Mouse (Mus musculus) hindbrain, embryonic 14.5 days (tissue): ENCODE measurements around the gene Acad12. TPM values are rescaled to one million over a fixed set of nuclear protein-coding genes. Genes with fewer than 3 reads are reported as not detected.

Experiments used
- ATAC-seq: fragments of 200-750 bp; cut with Nextera tagmentation; 2 replicates; pipeline ENCODE4 v1.8.0; 2017; ENCODE audit warnings: moderate number of reproducible peaks, mild to moderate bottlenecking, moderate TSS enrichment, moderate library complexity; ENCODE audit not compliant: low FRiP score
- DNase-seq: peaks from one replicate; pipeline ENCODE4 v3.0.0-alpha.2; 2015; ENCODE audit warnings: low spot score
- H3K27ac ChIP-seq: fragments of 300-500 bp; sonication (generic); 2 replicates; pipeline ENCODE4 v1.5.1; 2014; ENCODE audit warnings: mild to moderate bottlenecking, moderate library complexity
- H3K27me3 ChIP-seq: fragments of 300-500 bp; sonication (generic); 2 replicates; pipeline ENCODE4 v1.6.1; 2014; ENCODE audit warnings: mild to moderate bottlenecking, low read length, mixed read lengths; ENCODE audit not compliant: control insufficient read depth, insufficient read depth
- H3K36me3 ChIP-seq: fragments of 300-500 bp; sonication (generic); replicated peaks from 2 replicates; pipeline ENCODE4 v1.6.1; 2014; ENCODE audit not compliant: control insufficient read depth, insufficient read depth
- H3K4me1 ChIP-seq: fragments of 300-500 bp; sonication (generic); replicated peaks from 2 replicates; pipeline ENCODE4 v1.6.1; 2014; ENCODE audit warnings: antibody characterized with exemption, low read length, mixed read lengths; ENCODE audit not compliant: control insufficient read depth, insufficient read depth
- H3K4me2 ChIP-seq: fragments of 300-500 bp; sonication (generic); replicated peaks from 2 replicates; pipeline ENCODE4 v1.6.1; 2014; ENCODE audit warnings: mild to moderate bottlenecking, moderate library complexity
- H3K4me3 ChIP-seq: fragments of 300-500 bp; sonication (generic); replicated peaks from 2 replicates; pipeline ENCODE4 v1.5.1; 2014; ENCODE audit warnings: mild to moderate bottlenecking, low read length
- H3K9ac ChIP-seq: fragments of 300-500 bp; sonication (generic); 2 replicates; pipeline ENCODE4 v1.6.1; 2014
- H3K9me3 ChIP-seq: fragments of 300-500 bp; sonication (generic); 2 replicates; pipeline ENCODE4 v1.6.1; 2016; ENCODE audit warnings: low read length; ENCODE audit not compliant: control insufficient read depth
- WGBS: fragments of 180-500 bp; shearing (Covaris S2); extraction: QIAGEN DNeasy Blood & Tissue Kit; methylation state at CpG from one replicate; pipeline ENCODE4 v1.1.7; 2014; 5-methylcytosine and 5-hydroxymethylcytosine counted together
- polyA plus RNA-seq: library from polyadenylated mRNA; unstranded; fragments of >200 nt; fragmentation: Nextera tagmentation; extraction: Ambion mirVana; gene quantifications from 2 replicates; pipeline ENCODE4 v1.2.1, GENCODE M21; 2014

The Acad12 gene
- polyA plus RNA-seq, 1 experiment from 2014 or later, result 1.5 TPM

DNA sequence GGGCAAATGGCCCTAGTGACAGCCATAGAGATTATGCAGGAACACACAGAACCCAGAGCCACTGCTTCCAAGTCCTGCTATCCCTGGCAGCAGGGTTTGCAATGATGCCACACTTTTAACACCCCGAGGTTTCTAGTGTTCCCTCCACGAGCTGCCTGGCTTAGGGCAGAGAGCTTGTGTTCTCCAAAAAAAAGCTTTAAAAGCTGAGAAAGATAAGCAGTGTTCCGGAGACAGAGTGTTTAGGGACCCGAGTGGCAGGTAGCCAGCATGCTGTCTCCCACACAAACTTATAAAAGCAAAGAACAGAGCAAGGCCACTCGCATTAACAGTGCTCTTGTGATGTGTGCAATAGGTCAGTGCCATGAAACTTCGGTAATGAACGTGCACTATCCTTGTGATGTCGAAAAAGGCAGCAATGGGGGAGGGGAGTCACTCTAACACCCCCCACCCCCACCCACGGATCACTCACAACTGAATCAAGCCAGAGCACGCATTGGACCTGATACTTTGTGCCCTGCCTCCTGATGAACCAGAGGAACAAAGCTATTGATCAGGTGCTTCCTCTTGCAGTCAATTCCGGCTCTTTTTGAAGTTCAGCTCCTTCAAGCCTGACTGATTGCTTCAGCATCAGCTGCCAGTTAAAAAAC, 27.2 kb downstream of the Acad12 start:
- H3K27ac ChIP-seq, result no peak overlapping the region
- no peak for ATAC-seq
- WGBS, result 75% methylated on average over 11 of the region's 11 CpGs
- no peak overlapping the region for H3K9ac ChIP-seq
- H3K27me3 ChIP-seq, result no peaks in the 10 kb centered on the region
- peaks cover 14% of the 10 kb centered on the region for H3K4me1 ChIP-seq
- no peak overlapping the region for H3K4me2 ChIP-seq
- no peak for DNase-seq
- H3K36me3 ChIP-seq, result no peaks in the 10 kb centered on the region
- no peaks in the 10 kb centered on the region for H3K9me3 ChIP-seq
- no peak overlapping the region for H3K4me3 ChIP-seq

DNA sequence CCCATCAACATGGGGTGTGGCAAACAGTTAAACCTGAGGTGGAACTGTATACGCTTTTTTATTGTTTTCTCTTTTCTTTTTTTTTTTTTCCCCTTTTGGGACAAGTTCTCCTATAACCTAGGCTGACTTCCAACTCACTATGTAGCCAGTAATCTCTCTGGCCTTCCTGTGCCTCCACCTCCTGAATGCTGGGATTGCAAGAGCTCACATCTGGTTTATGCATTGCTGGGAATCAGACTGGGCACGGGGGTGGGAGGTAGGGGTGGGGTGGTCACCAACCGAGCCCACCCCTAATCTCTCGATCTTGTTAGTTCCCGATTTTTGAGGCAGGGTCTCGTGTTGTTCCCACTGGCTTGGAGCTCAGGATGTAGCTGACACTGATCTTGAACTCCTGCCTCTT, 28.8 kb downstream of the Acad12 start:
- H3K27me3 ChIP-seq, result no peaks in the 10 kb centered on the region
- H3K4me1 ChIP-seq, result peaks cover 14% of the 10 kb centered on the region
- DNase-seq (no peak), ATAC-seq (no peak)
- no peaks in the 10 kb centered on the region for H3K9me3 ChIP-seq
- 92% methylated on average over 6 of the region's 6 CpGs for WGBS
- no peak overlapping the region for H3K4me2 ChIP-seq
- no peak overlapping the region for H3K9ac ChIP-seq
- no peaks in the 10 kb centered on the region for H3K36me3 ChIP-seq
- H3K27ac ChIP-seq, result no peak overlapping the region
- H3K4me3 ChIP-seq, result no peak overlapping the region

DNA sequence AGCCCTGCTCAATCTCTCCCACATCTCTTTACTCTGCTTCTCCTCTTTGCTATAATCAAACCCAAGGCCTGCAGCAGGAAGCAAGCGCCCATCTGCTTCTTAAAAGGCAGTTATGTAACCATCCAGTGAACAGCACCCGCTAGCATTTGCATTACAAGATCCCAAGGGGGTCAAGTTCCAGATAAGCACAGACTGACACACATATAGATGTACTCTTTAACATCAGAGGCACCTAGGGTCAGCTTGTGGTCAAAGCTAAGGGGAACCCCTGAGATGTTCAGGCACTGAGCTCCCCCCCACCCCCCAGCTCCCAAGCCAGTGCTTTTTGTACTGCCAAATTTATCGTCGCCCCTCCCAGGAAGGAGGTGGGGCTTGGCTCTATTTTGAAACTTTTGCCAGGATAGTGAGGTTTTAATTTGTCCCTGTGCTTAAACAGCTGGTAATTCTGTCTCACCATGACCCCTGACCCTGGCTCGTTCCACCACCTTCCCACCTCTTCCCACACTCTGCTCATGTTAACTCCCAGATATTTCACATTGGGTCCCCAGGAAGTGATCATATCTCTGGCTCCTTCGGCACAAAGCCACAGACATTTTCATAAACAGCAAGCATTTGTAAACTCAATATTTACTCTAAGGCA, 32.2 kb downstream of the Acad12 start:
- no peak overlapping the region for H3K4me3 ChIP-seq
- no peaks in the 10 kb centered on the region for H3K36me3 ChIP-seq
- DNase-seq (no peak), ATAC-seq (no peak)
- H3K27me3 ChIP-seq, result no peaks in the 10 kb centered on the region
- 83% methylated on average over 6 of the region's 6 CpGs for WGBS
- H3K4me1 ChIP-seq, result no peaks in the 10 kb centered on the region
- no peak overlapping the region for H3K9ac ChIP-seq
- no peak overlapping the region for H3K27ac ChIP-seq
- H3K4me2 ChIP-seq, result no peak overlapping the region
- H3K9me3 ChIP-seq, result no peaks in the 10 kb centered on the region

DNA sequence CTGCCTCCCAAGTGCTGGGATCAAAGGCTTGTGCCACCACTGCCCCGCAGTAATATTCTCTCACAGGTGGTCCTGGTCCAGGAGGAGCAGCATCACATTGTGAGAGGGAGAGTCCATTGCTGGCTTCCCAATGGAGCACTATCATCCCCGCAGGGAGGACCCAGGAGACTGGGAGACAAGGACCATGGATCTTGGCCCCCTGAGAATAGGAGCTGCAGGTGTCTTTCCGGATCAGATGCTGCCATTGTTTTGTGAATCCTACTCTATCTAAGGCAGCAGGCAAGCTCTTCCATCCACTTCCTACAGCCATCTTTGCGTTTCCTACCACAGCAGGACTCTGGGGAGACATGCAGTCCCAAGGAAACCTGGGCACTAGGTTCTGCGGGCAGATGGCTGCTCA, 33.0 kb downstream of the Acad12 start:
- no peaks in the 10 kb centered on the region for H3K36me3 ChIP-seq
- DNase-seq (no peak), ATAC-seq (no peak)
- no peak overlapping the region for H3K4me2 ChIP-seq
- H3K4me1 ChIP-seq, result no peaks in the 10 kb centered on the region
- H3K4me3 ChIP-seq, result no peak overlapping the region
- H3K27me3 ChIP-seq, result no peaks in the 10 kb centered on the region
- no peak overlapping the region for H3K9ac ChIP-seq
- no peaks in the 10 kb centered on the region for H3K9me3 ChIP-seq
- no peak overlapping the region for H3K27ac ChIP-seq
- WGBS, result 84% methylated on average over 5 of the region's 5 CpGs

DNA sequence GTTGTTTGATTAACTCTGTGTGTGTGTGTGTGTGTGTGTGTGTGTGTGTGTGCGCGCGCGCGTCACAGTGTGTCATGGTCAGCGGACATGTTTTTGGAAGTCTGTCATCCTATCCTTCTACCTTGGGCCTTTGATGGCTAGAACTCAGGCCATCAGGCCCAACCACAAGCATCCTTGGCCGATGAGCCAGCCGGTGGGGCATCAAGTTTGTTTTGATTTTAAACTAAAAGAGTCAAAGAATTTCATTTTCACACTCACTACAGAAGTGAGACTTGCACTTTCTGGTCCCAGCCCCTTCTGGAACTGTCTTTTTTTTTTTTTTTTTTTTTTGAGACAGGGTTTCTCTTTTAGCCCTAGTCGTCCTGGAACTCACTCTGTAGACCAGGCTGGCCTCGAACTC, 33.7 kb downstream of the Acad12 start:
- Histone ChIP-seq H3K27me3 (no peaks in the 10 kb centered on the region), H3K9me3 (no peaks in the 10 kb centered on the region), H3K4me3 (no peak overlapping the region), H3K27ac (no peak overlapping the region), H3K9ac (no peak overlapping the region), H3K4me2 (no peak overlapping the region), H3K36me3 (no peaks in the 10 kb centered on the region), H3K4me1 (no peaks in the 10 kb centered on the region)
- no peak for ATAC-seq
- WGBS, result 95% methylated on average over 10 of the region's 10 CpGs
- DNase-seq, result no peak

DNA sequence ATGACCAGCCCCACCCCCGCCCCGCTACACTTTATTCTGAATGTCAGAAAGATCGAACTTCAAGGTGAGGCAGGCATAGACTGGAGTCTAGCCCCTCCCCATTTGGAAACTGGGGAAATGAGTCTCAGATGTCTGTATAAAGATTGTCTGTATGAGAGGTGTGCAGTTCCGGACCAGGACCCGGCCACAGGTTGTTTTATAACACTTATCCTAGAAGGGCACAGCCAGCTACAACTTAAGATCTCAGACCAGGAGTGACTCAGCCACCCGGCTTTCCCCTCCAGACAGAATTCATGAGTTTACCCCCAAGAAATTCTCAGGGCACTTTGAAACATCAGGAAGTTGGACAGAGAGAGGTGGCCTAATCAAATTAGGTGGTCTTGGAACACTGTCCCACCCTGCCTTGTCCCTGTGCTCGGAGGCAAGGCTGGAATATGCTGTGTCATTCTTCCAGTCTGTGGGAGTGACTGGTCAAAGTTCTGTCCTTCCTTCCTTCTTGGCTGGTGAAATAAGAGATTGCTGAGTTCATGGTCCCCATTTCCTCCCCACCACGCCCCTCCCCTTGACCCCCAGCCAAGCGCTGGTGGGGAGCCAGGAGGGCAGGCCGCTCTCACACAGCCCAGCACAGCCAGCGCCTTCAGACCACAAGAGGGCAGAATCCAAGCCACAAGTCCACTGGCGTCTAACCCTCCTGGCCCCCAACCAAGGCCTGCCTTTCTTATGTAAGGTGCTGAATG, 34.8 kb downstream of the Acad12 start:
- H3K4me1 ChIP-seq, result no peaks in the 10 kb centered on the region
- no peak overlapping the region for H3K27ac ChIP-seq
- H3K4me3 ChIP-seq, result no peak overlapping the region
- DNase-seq (no peak), ATAC-seq (no peak)
- no peaks in the 10 kb centered on the region for H3K9me3 ChIP-seq
- H3K27me3 ChIP-seq, result no peaks in the 10 kb centered on the region
- H3K9ac ChIP-seq, result no peak overlapping the region
- H3K36me3 ChIP-seq, result peaks cover 8% of the 10 kb centered on the region
- 55% methylated on average over 12 of the region's 12 CpGs for WGBS
- H3K4me2 ChIP-seq, result no peak overlapping the region

DNA sequence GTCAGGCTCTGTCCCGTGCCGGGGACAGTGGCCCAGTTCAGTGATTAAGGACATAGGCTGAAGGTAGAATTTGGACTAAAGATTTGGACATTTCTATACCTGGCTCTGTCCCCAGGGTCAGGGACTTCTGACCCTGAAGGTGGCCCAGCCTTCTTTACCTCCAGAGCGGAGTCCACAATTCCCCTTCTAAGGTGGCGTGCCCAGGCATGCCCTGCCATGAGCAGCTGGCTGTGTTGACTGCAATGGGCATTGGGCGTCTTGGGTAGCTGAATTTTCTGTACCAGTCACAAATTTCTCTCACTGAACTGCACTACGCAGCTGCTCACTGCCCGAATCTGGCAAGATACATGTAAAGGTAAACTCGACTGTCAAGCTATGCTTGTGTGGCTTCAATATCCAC, 36.8 kb downstream of the Acad12 start:
- no peaks in the 10 kb centered on the region for H3K4me1 ChIP-seq
- no peak for ATAC-seq
- 93% methylated on average over 8 of the region's 8 CpGs for WGBS

DNA sequence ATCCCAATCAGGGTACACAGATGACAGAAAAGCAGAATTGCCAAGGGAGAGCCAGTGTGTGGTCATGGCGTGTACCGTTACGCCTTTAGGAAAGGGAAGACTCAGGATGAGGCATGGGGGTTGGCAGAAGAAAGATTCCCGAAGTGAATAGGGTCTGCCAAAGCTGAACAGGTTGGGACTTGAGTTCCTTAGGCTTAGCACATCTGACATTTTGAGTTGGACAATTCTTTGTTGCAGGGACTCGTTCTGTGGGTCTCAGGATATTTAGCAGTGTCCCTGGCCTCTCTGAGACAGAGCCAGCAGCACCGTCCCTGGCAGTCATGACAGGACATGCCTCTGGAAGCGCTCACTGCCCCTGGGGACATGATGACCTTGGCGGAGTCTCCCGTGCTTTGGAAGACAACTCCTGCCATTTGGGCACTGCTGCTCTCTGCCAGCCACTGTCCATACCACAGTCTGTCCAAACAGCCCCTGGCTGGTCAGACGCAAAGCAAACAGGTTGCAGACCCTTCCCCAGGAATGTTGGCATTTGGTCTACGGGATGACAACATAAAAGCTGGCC, 41.7 kb downstream of the Acad12 start:
- Histone ChIP-seq H3K4me3 (no peak overlapping the region), H3K27me3 (no peaks in the 10 kb centered on the region), H3K36me3 (peaks cover 55% of the 10 kb centered on the region), H3K27ac (no peak overlapping the region), H3K4me1 (no peaks in the 10 kb centered on the region), H3K9ac (no peak overlapping the region), H3K4me2 (no peak overlapping the region), H3K9me3 (no peaks in the 10 kb centered on the region)
- DNase-seq (no peak), ATAC-seq (no peak)
- 92% methylated on average over 11 of the region's 11 CpGs for WGBS

More for the DNA sequence above, 36.8 kb downstream of the Acad12 start:
- Histone ChIP-seq H3K36me3 (peaks cover 25% of the 10 kb centered on the region), H3K27me3 (no peaks in the 10 kb centered on the region), H3K4me3 (no peak overlapping the region), H3K9me3 (no peaks in the 10 kb centered on the region), H3K4me2 (no peak overlapping the region), H3K9ac (no peak overlapping the region), H3K27ac (no peak overlapping the region)
- DNase-seq, result no peak

DNA sequence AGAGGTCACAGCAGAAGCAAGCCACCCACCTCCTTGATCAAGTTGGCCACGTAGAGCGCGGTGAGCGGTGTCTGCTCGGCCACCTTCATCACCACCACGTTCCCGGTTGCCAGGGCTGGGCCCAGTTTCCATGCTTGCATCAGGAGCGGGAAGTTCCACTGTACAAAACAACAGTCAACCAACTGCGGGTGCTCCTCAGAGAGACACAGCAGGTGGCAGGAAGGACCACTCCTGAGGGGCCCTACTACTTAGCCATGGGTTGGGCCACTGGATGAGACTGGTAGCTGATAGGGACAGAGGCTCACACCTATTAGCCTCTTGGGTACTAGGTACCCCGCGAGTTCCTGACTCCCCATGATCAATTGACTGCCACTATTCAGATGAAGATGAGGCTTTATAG, 42.9 kb downstream of the Acad12 start:
- no peaks in the 10 kb centered on the region for H3K9me3 ChIP-seq
- no peak overlapping the region for H3K9ac ChIP-seq
- no peak overlapping the region for H3K4me3 ChIP-seq
- 96% methylated on average over 11 of the region's 11 CpGs for WGBS
- H3K36me3 ChIP-seq, result peaks cover 67% of the 10 kb centered on the region
- DNase-seq (no peak), ATAC-seq (no peak)
- H3K27ac ChIP-seq, result no peak overlapping the region
- H3K4me2 ChIP-seq, result no peak overlapping the region
- H3K27me3 ChIP-seq, result no peaks in the 10 kb centered on the region
- no peaks in the 10 kb centered on the region for H3K4me1 ChIP-seq
